Mouse (Mus musculus) midbrain, embryonic 16.5 days (tissue): Measurements from ENCODE around the gene Kctd10. TPM values are rescaled to one million over a fixed set of nuclear protein-coding genes. Genes with fewer than 3 reads are reported as not detected.

Experiments used
- ATAC-seq: fragments of 200-750 bp; cut with Nextera tagmentation; 2 replicates; pipeline ENCODE4 v1.8.0; 2017; ENCODE audit warnings: moderate TSS enrichment
- H3K27ac ChIP-seq: fragments of 300-500 bp; sonication (generic); 2 replicates; pipeline ENCODE4 v1.5.1; 2014; ENCODE audit warnings: mild to moderate bottlenecking, low read length, mixed read lengths
- H3K27me3 ChIP-seq: fragments of 300-500 bp; sonication (generic); 2 replicates; pipeline ENCODE4 v1.6.1; 2014; ENCODE audit warnings: low read depth, low read length, mixed read lengths; ENCODE audit not compliant: control insufficient read depth, insufficient read depth
- H3K36me3 ChIP-seq: fragments of 300-500 bp; sonication (generic); 2 replicates; pipeline ENCODE4 v1.6.1; 2014; ENCODE audit warnings: mild to moderate bottlenecking, low read length, moderate library complexity, mixed read lengths; ENCODE audit not compliant: control insufficient read depth, insufficient read depth
- H3K4me1 ChIP-seq: fragments of 300-500 bp; sonication (generic); 2 replicates; pipeline ENCODE4 v1.6.1; 2014; ENCODE audit warnings: mild to moderate bottlenecking, low read length, mixed read lengths; ENCODE audit not compliant: control insufficient read depth, insufficient read depth
- H3K4me2 ChIP-seq: fragments of 300-500 bp; sonication (generic); 2 replicates; pipeline ENCODE4 v1.6.1; 2014; ENCODE audit warnings: mild to moderate bottlenecking, low read length, mixed read lengths
- H3K4me3 ChIP-seq: fragments of 300-500 bp; sonication (generic); 2 replicates; pipeline ENCODE4 v1.5.1; 2014; ENCODE audit warnings: low read depth, mild to moderate bottlenecking, low read length, moderate library complexity, mixed read lengths
- H3K9ac ChIP-seq: fragments of 300-500 bp; sonication (generic); 2 replicates; pipeline ENCODE4 v1.6.1; 2014; ENCODE audit warnings: low read depth, low read length, mixed read lengths
- H3K9me3 ChIP-seq: fragments of 300-500 bp; sonication (generic); replicated peaks from 2 replicates; pipeline ENCODE4 v1.6.1; 2014; ENCODE audit warnings: mild to moderate bottlenecking, low read length, mixed read lengths; ENCODE audit not compliant: control insufficient read depth, poor library complexity, severe bottlenecking
- WGBS: fragments of 180-500 bp; shearing (Covaris S2); extraction: QIAGEN DNeasy Blood & Tissue Kit; methylation state at CpG from one replicate; pipeline ENCODE4 v1.1.7; 2014; 5-methylcytosine and 5-hydroxymethylcytosine counted together
- polyA plus RNA-seq: library from polyadenylated mRNA; unstranded; fragments of >200 nt; fragmentation: Nextera tagmentation; extraction: Ambion mirVana; gene quantifications from 2 replicates; pipeline ENCODE4 v1.2.1, GENCODE M21; 2015

Gene Kctd10
- polyA plus RNA-seq, 1 experiment from 2014 or later: 70.3 TPM

GRCm38 (mm10) chr5:114373174-114373573 is 7.1 kb downstream of the Kctd10 start:
- H3K27me3 ChIP-seq: no peaks in the 10 kb centered on the region
- peaks cover 16% of the 10 kb centered on the region for H3K4me1 ChIP-seq
- no peak overlapping the region for H3K4me3 ChIP-seq
- 72% methylated on average over 11 of the region's 11 CpGs for WGBS
- no peak overlapping the region for H3K9ac ChIP-seq
- no peak overlapping the region for H3K27ac ChIP-seq
- H3K36me3 ChIP-seq: peaks cover 18% of the 10 kb centered on the region
- no peak for ATAC-seq
- no peaks in the 10 kb centered on the region for H3K9me3 ChIP-seq
- no peak overlapping the region for H3K4me2 ChIP-seq

- H3K4me2 ChIP-seq: no peak overlapping the region
- H3K4me3 ChIP-seq: no peak overlapping the region
- no peak for ATAC-seq
- H3K36me3 ChIP-seq: peaks cover 23% of the 10 kb centered on the region
- 28% methylated on average over 11 of the region's 11 CpGs for WGBS
- H3K27me3 ChIP-seq: no peaks in the 10 kb centered on the region
- H3K9me3 ChIP-seq: no peaks in the 10 kb centered on the region
- 0 out of 2 replicates have a peak overlapping the region, but pooled peaks have one; percentile 28 for H3K27ac ChIP-seq
- no peak overlapping the region for H3K9ac ChIP-seq
- H3K4me1 ChIP-seq: peaks cover 9% of the 10 kb centered on the region
Measured at GRCm38 (mm10) chr5:114372565-114372964, 7.7 kb downstream of the Kctd10 start.

- Histone ChIP-seq H3K4me2 (no peak overlapping the region), H3K9ac (no peak overlapping the region), H3K36me3 (peaks cover 30% of the 10 kb centered on the region), H3K4me1 (peaks cover 4% of the 10 kb centered on the region; the same call in 1 of the 2 replicates), H3K27me3 (no peaks in the 10 kb centered on the region), H3K27ac (0 out of 2 replicates have a peak overlapping the region, but pooled peaks have one; percentile 28), H3K9me3 (no peaks in the 10 kb centered on the region), H3K4me3 (no peak overlapping the region)
- 77% methylated on average over 25 of the region's 25 CpGs for WGBS
- ATAC-seq: no peak
Measured at GRCm38 (mm10) chr5:114371731-114372473, 8.4 kb downstream of the Kctd10 start.

DNA sequence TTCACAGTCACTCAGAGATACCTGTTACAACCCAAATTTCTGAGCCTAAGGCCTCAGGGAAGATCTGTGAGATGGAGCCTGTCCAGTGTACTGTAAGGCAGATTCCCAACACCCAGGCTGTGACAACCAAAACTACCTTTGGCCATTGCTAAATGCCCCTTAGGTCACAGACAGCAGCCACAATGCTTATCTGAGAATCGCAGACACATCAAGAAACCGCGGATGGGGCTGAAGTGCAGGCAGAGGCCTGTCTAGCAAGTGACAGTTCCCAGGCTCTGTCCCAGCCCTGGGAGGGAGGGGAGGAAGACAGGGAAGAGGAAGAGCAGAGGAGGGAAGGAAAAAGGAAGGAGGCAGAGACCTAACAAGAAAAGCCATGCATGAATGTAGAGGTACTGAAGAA is 9.0 kb downstream of the Kctd10 start:
- H3K4me2 ChIP-seq: no peak overlapping the region
- no peak overlapping the region for H3K27ac ChIP-seq
- H3K9ac ChIP-seq: no peak overlapping the region
- H3K27me3 ChIP-seq: no peaks in the 10 kb centered on the region
- no peaks in the 10 kb centered on the region for H3K9me3 ChIP-seq
- peaks cover 32% of the 10 kb centered on the region for H3K36me3 ChIP-seq
- H3K4me1 ChIP-seq: peaks cover 4% of the 10 kb centered on the region; the same call in 1 of the 2 replicates
- ATAC-seq: no peak
- 88% methylated on average over 3 of the region's 3 CpGs for WGBS
- H3K4me3 ChIP-seq: no peak overlapping the region

DNA sequence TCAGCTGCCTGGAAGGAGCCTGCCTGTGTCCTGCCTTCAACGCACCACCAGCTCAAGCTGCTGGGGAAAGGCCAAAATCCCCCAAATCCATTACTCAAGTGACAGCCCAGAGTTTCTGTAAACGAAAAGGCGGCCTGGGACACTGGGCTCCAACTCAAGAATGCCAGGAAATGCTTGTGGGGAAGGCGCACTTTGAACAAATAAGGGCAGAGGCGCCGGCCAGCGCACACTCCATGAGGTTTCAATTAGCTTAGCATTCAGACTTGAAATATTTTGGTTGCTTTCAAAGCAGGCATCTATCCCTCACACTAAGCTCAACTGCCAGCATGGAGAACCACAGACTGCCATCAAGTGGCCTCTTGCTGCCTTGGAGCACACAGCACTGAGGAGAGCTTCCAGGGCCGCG is 9.9 kb downstream of the Kctd10 start:
- Histone ChIP-seq H3K9me3 (no peaks in the 10 kb centered on the region), H3K27me3 (no peaks in the 10 kb centered on the region), H3K27ac (peak overlapping the region; percentile 67; the same call in 1 of the 2 replicates), H3K4me2 (no peak overlapping the region), H3K4me3 (no peak overlapping the region), H3K4me1 (peaks cover 4% of the 10 kb centered on the region; the same call in 1 of the 2 replicates), H3K36me3 (peaks cover 42% of the 10 kb centered on the region), H3K9ac (no peak overlapping the region)
- ATAC-seq: no peak
- 70% methylated on average over 9 of the region's 9 CpGs for WGBS

DNA sequence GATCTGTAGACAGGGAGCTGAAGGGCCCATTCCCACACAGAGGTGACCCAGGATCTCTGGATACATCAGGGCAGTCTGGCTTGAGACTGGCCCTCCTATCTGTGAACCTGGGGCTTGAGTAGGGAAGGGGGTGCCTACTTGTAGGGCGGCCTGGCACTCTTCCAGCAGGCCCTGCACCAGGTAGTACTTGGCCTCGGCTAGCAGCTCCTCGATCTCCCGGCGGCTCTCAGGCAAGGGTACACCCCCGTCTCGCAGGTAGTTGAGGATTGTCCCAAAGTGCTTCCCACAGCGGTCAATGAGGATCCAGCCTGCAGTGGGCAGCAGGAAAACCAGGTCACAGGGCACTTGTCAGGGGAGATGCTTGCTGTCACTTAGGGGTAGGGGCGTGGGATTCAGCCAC is 10.4 kb downstream of the Kctd10 start:
- Histone ChIP-seq H3K9me3 (no peaks in the 10 kb centered on the region), H3K36me3 (peaks cover 45% of the 10 kb centered on the region), H3K27me3 (no peaks in the 10 kb centered on the region), H3K4me1 (peaks cover 4% of the 10 kb centered on the region; the same call in 1 of the 2 replicates), H3K4me3 (no peak overlapping the region), H3K4me2 (no peak overlapping the region), H3K27ac (no peak overlapping the region; the same call in 1 of the 2 replicates), H3K9ac (no peak overlapping the region)
- 81% methylated on average over 9 of the region's 9 CpGs for WGBS
- ATAC-seq: no peak

GRCm38 (mm10) chr5:114368803-114369496 is 11.4 kb downstream of the Kctd10 start:
- WGBS: 86% methylated on average over 16 of the region's 16 CpGs
- Histone ChIP-seq H3K9ac (no peak overlapping the region), H3K4me1 (peaks cover 4% of the 10 kb centered on the region; the same call in 1 of the 2 replicates), H3K9me3 (no peaks in the 10 kb centered on the region), H3K36me3 (peaks cover 44% of the 10 kb centered on the region), H3K27me3 (no peaks in the 10 kb centered on the region), H3K4me2 (no peak overlapping the region), H3K4me3 (no peak overlapping the region), H3K27ac (no peak overlapping the region)
- ATAC-seq: no peak

DNA sequence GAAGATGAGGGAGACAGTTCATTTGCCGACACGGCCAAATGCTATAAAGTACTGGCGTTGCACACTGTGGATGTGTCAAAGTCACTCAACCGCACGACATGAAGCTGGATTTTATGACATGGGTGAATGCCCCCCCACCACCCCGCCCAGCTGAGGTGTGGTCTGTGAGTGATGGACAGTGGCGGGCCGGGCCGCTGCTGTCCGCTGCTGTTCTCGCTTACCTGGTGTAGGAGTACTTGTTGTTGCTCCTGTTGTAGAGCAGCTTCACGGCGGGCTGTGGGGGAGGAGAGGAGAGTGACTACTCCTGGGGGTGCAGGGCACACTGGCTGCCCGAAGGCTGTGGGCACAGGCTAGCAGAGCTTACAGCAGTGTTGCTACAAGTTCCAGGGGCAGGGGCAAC is 12.2 kb downstream of the Kctd10 start:
- WGBS: 93% methylated on average over 14 of the region's 14 CpGs
- ATAC-seq: no peak
- peaks cover 4% of the 10 kb centered on the region; the same call in 1 of the 2 replicates for H3K4me1 ChIP-seq
- no peak overlapping the region for H3K9ac ChIP-seq
- H3K27ac ChIP-seq: no peak overlapping the region
- H3K9me3 ChIP-seq: no peaks in the 10 kb centered on the region
- H3K27me3 ChIP-seq: no peaks in the 10 kb centered on the region
- H3K4me3 ChIP-seq: no peak overlapping the region
- H3K4me2 ChIP-seq: no peak overlapping the region
- H3K36me3 ChIP-seq: peaks cover 44% of the 10 kb centered on the region
